ENCODE assay signal across 9 mouse cellular contexts in genomic region chr5:137757887-137758286, GRCm38 (mm10). TPM values are rescaled to one million over a fixed set of nuclear protein-coding genes. Genes with fewer than 3 reads are reported as not detected.
DNase-seq lines count a peak whose midpoint lies in the region; ATAC-seq and TF ChIP-seq lines count a peak whose summit lies in the region.
"Had no signal": no experiment of that assay in that cellular context is flagged by ENCODE, and none has a peak within 500 bp of the region (broad histone marks: within the 10 kb centered on the region; RNA-seq: fewer than 3 reads in every experiment).

No protein-coding gene starts in this region.

- no peak overlapping the region for H3K9ac ChIP-seq in stomach, embryonic 16.5 days (ENCODE audit: low read length)
- H3K9ac ChIP-seq in stomach, postnatal 0 days (ENCODE audit: low read length), result no peak overlapping the region
- H3K9ac ChIP-seq in hindbrain, embryonic 15.5 days, result no peak overlapping the region
- H3K9ac ChIP-seq in neural tube, embryonic 15.5 days (replicated peaks), result peak overlapping the region; percentile 30

- peaks cover 14% of the 10 kb centered on the region for H3K4me1 ChIP-seq in stomach, embryonic 16.5 days (ENCODE audit: control insufficient read depth, insufficient read depth, low read length)
- 0 out of 2 replicates have a peak, but pooled peaks cover 2% of the 10 kb centered on the region for H3K4me1 ChIP-seq in stomach, postnatal 0 days (replicated peaks; ENCODE audit: control insufficient read depth, insufficient read depth)
- H3K4me1 ChIP-seq in hindbrain, embryonic 15.5 days (replicated peaks), result peaks cover 33% of the 10 kb centered on the region
- peaks cover 27% of the 10 kb centered on the region for H3K4me1 ChIP-seq in neural tube, embryonic 15.5 days

- TF ChIP-seq EP300 in stomach, postnatal 0 days (optimal IDR thresholded peaks at IDR 0.05), result no peak

- H3K9me3 ChIP-seq in stomach, embryonic 16.5 days (replicated peaks; ENCODE audit: control insufficient read depth, low read length), result no peaks in the 10 kb centered on the region
- no peaks in the 10 kb centered on the region for H3K9me3 ChIP-seq in stomach, postnatal 0 days (ENCODE audit: control insufficient read depth, low read length)
- H3K9me3 ChIP-seq in hindbrain, embryonic 15.5 days, result no peaks in the 10 kb centered on the region
- H3K9me3 ChIP-seq in neural tube, embryonic 15.5 days (replicated peaks), result no peaks in the 10 kb centered on the region

- H3K36me3 ChIP-seq in stomach, embryonic 16.5 days (ENCODE audit: control insufficient read depth, insufficient read depth, low read length), result peaks cover 14% of the 10 kb centered on the region; the same call in 1 of the 2 replicates
- peaks cover 22% of the 10 kb centered on the region for H3K36me3 ChIP-seq in stomach, postnatal 0 days (ENCODE audit: control insufficient read depth, insufficient read depth, low read length)
- H3K36me3 ChIP-seq in hindbrain, embryonic 15.5 days, result no peaks in the 10 kb centered on the region
- H3K36me3 ChIP-seq in neural tube, embryonic 15.5 days, result peaks cover 12% of the 10 kb centered on the region; the same call in 1 of the 2 replicates

- H3K27ac ChIP-seq in stomach, embryonic 16.5 days (ENCODE audit: low read length), result no peak overlapping the region
- H3K27ac ChIP-seq in stomach, postnatal 0 days (replicated peaks), result no peak overlapping the region
- peak overlapping the region; percentile 79 for H3K27ac ChIP-seq in hindbrain, embryonic 15.5 days (replicated peaks)
- H3K27ac ChIP-seq in neural tube, embryonic 15.5 days (replicated peaks), result peak overlapping the region; percentile 80

- 79% methylated on average over 6 of the region's 6 CpGs for WGBS in stomach, embryonic 16.5 days
- 83% methylated on average over 6 of the region's 6 CpGs for WGBS in stomach, postnatal 0 days
- 56% methylated on average over 6 of the region's 6 CpGs for WGBS in hindbrain, embryonic 15.5 days
- WGBS in neural tube, embryonic 15.5 days, result 41% methylated on average over 6 of the region's 6 CpGs

- H3K4me3 ChIP-seq in stomach, embryonic 16.5 days (replicated peaks; ENCODE audit: low read length), result no peak overlapping the region
- no peak overlapping the region for H3K4me3 ChIP-seq in stomach, postnatal 0 days (ENCODE audit: low read depth, low read length)
- no peak overlapping the region; the same call in 1 of the 2 replicates for H3K4me3 ChIP-seq in hindbrain, embryonic 15.5 days
- H3K4me3 ChIP-seq in neural tube, embryonic 15.5 days (replicated peaks), result peak overlapping the region; percentile 18; the same call in 1 of the 2 replicates

- DNase-seq in heart, adult 11 months, result peak; percentile 99
- DNase-seq in heart, postnatal 25 days (ENCODE audit: low spot score), result no peak
- DNase-seq in stomach, postnatal 0 days (ENCODE audit: low spot score), result no peak
- DNase-seq in embryo, embryonic 10.5 days (ENCODE audit: low spot score), result no peak

- TF ChIP-seq CTCF in stomach, postnatal 0 days (IDR thresholded peaks at IDR 0.05; ENCODE audit: low read depth), result no peak

- no peaks in the 10 kb centered on the region for H3K27me3 ChIP-seq in stomach, embryonic 16.5 days (ENCODE audit: control insufficient read depth, insufficient read depth, low read length)
- no peaks in the 10 kb centered on the region for H3K27me3 ChIP-seq in stomach, postnatal 0 days (ENCODE audit: control insufficient read depth, insufficient read depth, low read length)
- no peaks in the 10 kb centered on the region for H3K27me3 ChIP-seq in hindbrain, embryonic 15.5 days
- no peaks in the 10 kb centered on the region for H3K27me3 ChIP-seq in neural tube, embryonic 15.5 days (replicated peaks)
- H3K27me3 ChIP-seq: CH12.LX had no signal

- intact Hi-C loops in heart, postnatal 25 days (cut with DNase I), result loop anchor here (1.0 to 5.0 kb wide), 5 partner anchors 101 to 241 kb away; partner anchors contain the start of genes Epo, Gigyf1, Gnb2 and Mospd3

- peak; percentile 15 for ATAC-seq in stomach, embryonic 16.5 days (ENCODE audit: insufficient read depth, low FRiP score)
- no peak for ATAC-seq in stomach, postnatal 0 days (ENCODE audit: low FRiP score, low TSS enrichment)
- ATAC-seq in hindbrain, embryonic 15.5 days (ENCODE audit: low FRiP score, low read depth), result peak; percentile 71
- ATAC-seq in neural tube, embryonic 15.5 days (ENCODE audit: low FRiP score), result peak; percentile 74
- ATAC-seq in erythroblast, adult 5-6 weeks (replicated peaks; ENCODE audit: low FRiP score, poor library complexity, severe bottlenecking), result no peak

- no peak overlapping the region for H3K4me2 ChIP-seq in stomach, embryonic 16.5 days (ENCODE audit: low read depth, low read length)
- H3K4me2 ChIP-seq in stomach, postnatal 0 days (replicated peaks; ENCODE audit: low read depth), result no peak overlapping the region
- peak overlapping the region; percentile 39 for H3K4me2 ChIP-seq in hindbrain, embryonic 15.5 days
- peak overlapping the region; percentile 44 for H3K4me2 ChIP-seq in neural tube, embryonic 15.5 days

RNA-seq across cellular contexts. Expression of gene Tsc22d4, which starts 12.4 kb away (rescaled TPM):
- total RNA-seq in heart, postnatal 25 days (2021), result 100 to 1,000 TPM; 282 to 288 TPM
- polyA plus RNA-seq in stomach, embryonic 16.5 days (2015; fragmentation: Nextera tagmentation; extraction: Ambion mirVana), result 115 and 119 TPM in 2 replicates
- 100 and 110 TPM in 2 replicates for polyA plus RNA-seq in stomach, postnatal 0 days (2015; fragmentation: Nextera tagmentation; extraction: Ambion mirVana)
- polyA plus RNA-seq in hindbrain, embryonic 15.5 days (2015; fragmentation: Nextera tagmentation; extraction: Ambion mirVana), result 84.5 and 88.6 TPM in 2 replicates
- polyA plus RNA-seq in neural tube, embryonic 15.5 days (2015; fragmentation: Nextera tagmentation; extraction: Ambion mirVana), result 110 and 134 TPM in 2 replicates
- 24.5 and 44.6 TPM in 2 replicates for total RNA-seq in erythroblast, adult 5-6 weeks (2015; ENCODE audit: low replicate concordance)
- 69.5 and 76.3 TPM in 2 replicates for total RNA-seq in erythroblast, adult 5-6 weeks (2017; ENCODE audit: low replicate concordance)

RNA-seq across cellular contexts. Expression of gene Nyap1, which starts 16.5 kb away (rescaled TPM):
- under 1 TPM; 0.98 to 0.99 TPM for total RNA-seq in heart, postnatal 25 days (2021)
- 2.7 and 3.1 TPM in 2 replicates for polyA plus RNA-seq in stomach, embryonic 16.5 days (2015; fragmentation: Nextera tagmentation; extraction: Ambion mirVana)
- polyA plus RNA-seq in stomach, postnatal 0 days (2015; fragmentation: Nextera tagmentation; extraction: Ambion mirVana), result 1.0 TPM in 2 replicates
- 44.1 and 48.5 TPM in 2 replicates for polyA plus RNA-seq in hindbrain, embryonic 15.5 days (2015; fragmentation: Nextera tagmentation; extraction: Ambion mirVana)
- polyA plus RNA-seq in neural tube, embryonic 15.5 days (2015; fragmentation: Nextera tagmentation; extraction: Ambion mirVana), result 32.7 and 41.3 TPM in 2 replicates
- 0.38 TPM in 1 of 2 replicates, not detected in the other for total RNA-seq in erythroblast, adult 5-6 weeks (2015; ENCODE audit: low replicate concordance)
- total RNA-seq in erythroblast, adult 5-6 weeks (2017; ENCODE audit: low replicate concordance), result 0.84 and 1.4 TPM in 2 replicates

RNA-seq across cellular contexts. Expression of gene Ppp1r35, which starts 20.8 kb away (rescaled TPM):
- total RNA-seq in heart, postnatal 25 days (2021), result 10 to 100 TPM; 11.1 to 13.4 TPM
- 9.4 and 17.0 TPM in 2 replicates for polyA plus RNA-seq in stomach, embryonic 16.5 days (2015; fragmentation: Nextera tagmentation; extraction: Ambion mirVana)
- polyA plus RNA-seq in stomach, postnatal 0 days (2015; fragmentation: Nextera tagmentation; extraction: Ambion mirVana), result 16.8 and 17.2 TPM in 2 replicates
- 43.4 and 44.7 TPM in 2 replicates for polyA plus RNA-seq in hindbrain, embryonic 15.5 days (2015; fragmentation: Nextera tagmentation; extraction: Ambion mirVana)
- polyA plus RNA-seq in neural tube, embryonic 15.5 days (2015; fragmentation: Nextera tagmentation; extraction: Ambion mirVana), result 38.2 and 42.3 TPM in 2 replicates
- total RNA-seq in erythroblast, adult 5-6 weeks (2015; ENCODE audit: low replicate concordance), result 6.5 and 24.2 TPM in 2 replicates
- total RNA-seq in erythroblast, adult 5-6 weeks (2017; ENCODE audit: low replicate concordance), result 6.4 and 12.0 TPM in 2 replicates

RNA-seq across cellular contexts. Expression of gene Mepce, which starts 29.6 kb away (rescaled TPM):
- 10 to 100 TPM; 20.6 to 29.3 TPM for total RNA-seq in heart, postnatal 25 days (2021)
- polyA plus RNA-seq in stomach, embryonic 16.5 days (2015; fragmentation: Nextera tagmentation; extraction: Ambion mirVana), result 7.4 and 8.2 TPM in 2 replicates
- polyA plus RNA-seq in stomach, postnatal 0 days (2015; fragmentation: Nextera tagmentation; extraction: Ambion mirVana), result 5.8 and 6.8 TPM in 2 replicates
- 9.7 and 11.0 TPM in 2 replicates for polyA plus RNA-seq in hindbrain, embryonic 15.5 days (2015; fragmentation: Nextera tagmentation; extraction: Ambion mirVana)
- polyA plus RNA-seq in neural tube, embryonic 15.5 days (2015; fragmentation: Nextera tagmentation; extraction: Ambion mirVana), result 10.0 and 12.7 TPM in 2 replicates
- total RNA-seq in erythroblast, adult 5-6 weeks (2015; ENCODE audit: low replicate concordance), result 7.7 and 11.7 TPM in 2 replicates
- 4.8 and 14.4 TPM in 2 replicates for total RNA-seq in erythroblast, adult 5-6 weeks (2017; ENCODE audit: low replicate concordance)

RNA-seq across cellular contexts. Expression of gene Zcwpw1, which starts 29.7 kb away (rescaled TPM):
- under 1 TPM; 0.57 to 0.89 TPM for total RNA-seq in heart, postnatal 25 days (2021)
- polyA plus RNA-seq in stomach, embryonic 16.5 days (2015; fragmentation: Nextera tagmentation; extraction: Ambion mirVana), result 15.4 and 18.0 TPM in 2 replicates
- polyA plus RNA-seq in stomach, postnatal 0 days (2015; fragmentation: Nextera tagmentation; extraction: Ambion mirVana), result 2.6 and 2.7 TPM in 2 replicates
- 11.9 and 12.8 TPM in 2 replicates for polyA plus RNA-seq in hindbrain, embryonic 15.5 days (2015; fragmentation: Nextera tagmentation; extraction: Ambion mirVana)
- 14.9 and 17.0 TPM in 2 replicates for polyA plus RNA-seq in neural tube, embryonic 15.5 days (2015; fragmentation: Nextera tagmentation; extraction: Ambion mirVana)
- 1.7 and 9.2 TPM in 2 replicates for total RNA-seq in erythroblast, adult 5-6 weeks (2015; ENCODE audit: low replicate concordance)
- total RNA-seq in erythroblast, adult 5-6 weeks (2017; ENCODE audit: low replicate concordance), result 5.5 and 6.1 TPM in 2 replicates

Comparison
In these comparisons a context has a peak if more than half of its experiments do, and no peak if none do; other contexts are left out.
1. ATAC-seq: peak in stomach, embryonic 16.5 days (single experiment), hindbrain, embryonic 15.5 days (single experiment) and neural tube, embryonic 15.5 days (single experiment); none in stomach, postnatal 0 days (single experiment) and erythroblast, adult 5-6 weeks (single experiment).
2. H3K27ac ChIP-seq: peak in hindbrain, embryonic 15.5 days (single experiment) and neural tube, embryonic 15.5 days (single experiment); none in stomach, embryonic 16.5 days (single experiment) and stomach, postnatal 0 days (single experiment).
3. H3K4me2 ChIP-seq: peak in hindbrain, embryonic 15.5 days (single experiment) and neural tube, embryonic 15.5 days (single experiment); none in stomach, embryonic 16.5 days (single experiment) and stomach, postnatal 0 days (single experiment).